Comparison of ENCODE assay signal across 9 mouse cellular contexts in the genomic region with DNA sequence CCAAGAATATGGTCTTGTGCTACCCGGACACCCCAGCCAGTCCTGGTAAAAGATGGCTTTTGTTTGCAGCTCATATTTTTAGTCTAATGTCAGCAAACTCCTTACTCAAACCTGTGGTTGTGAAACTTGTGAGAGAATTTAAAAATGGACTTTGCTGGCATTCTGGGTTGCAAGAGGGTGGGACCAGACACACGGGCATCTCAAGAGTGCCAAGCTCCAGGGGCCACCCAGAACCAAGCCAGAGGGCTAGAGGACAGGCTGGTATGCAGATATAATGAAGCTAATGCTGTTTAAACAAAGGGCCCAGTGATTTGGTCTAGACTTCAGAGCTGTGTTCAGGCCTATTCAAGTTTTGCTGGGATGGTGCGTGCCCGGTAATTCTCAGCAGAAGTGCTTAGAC. TPM values are rescaled to one million over a fixed set of nuclear protein-coding genes. Genes with fewer than 3 reads are reported as not detected.
A peak's percentile ranks its signal among the peaks of the same experiment; 100 is the strongest.
DNase-seq lines count a peak whose midpoint lies in the region; ATAC-seq and TF ChIP-seq lines count a peak whose summit lies in the region.
"Had no signal": no experiment of that assay in that cellular context is flagged by ENCODE, and none has a peak within 500 bp of the region (broad histone marks: within the 10 kb centered on the region; RNA-seq: fewer than 3 reads in every experiment).

No protein-coding gene starts in this region.

- TF ChIP-seq EP300 in MEL (IDR thresholded peaks at IDR 0.05; ENCODE audit: low read depth in 1 of 2, low read length in 2 of 2), result no peak

- no peaks in the 10 kb centered on the region for H3K36me3 ChIP-seq in heart, embryonic 12.5 days
- peaks cover 0 to 21% of the 10 kb centered on the region in 2 experiments; a peak in 2 of 4 replicates for H3K36me3 ChIP-seq in MEL (ENCODE audit: control insufficient read depth in 1 of 2, insufficient read depth in 2 of 2, low read length in 2 of 2)
- H3K36me3 ChIP-seq in forebrain, postnatal 0 days (ENCODE audit: insufficient read depth), result no peaks in the 10 kb centered on the region
- H3K36me3 ChIP-seq in midbrain, embryonic 11.5 days (ENCODE audit: control insufficient read depth, insufficient read depth, low read length), result no peaks in the 10 kb centered on the region

- ATAC-seq in heart, embryonic 12.5 days (ENCODE audit: insufficient number of reproducible peaks, low FRiP score), result no peak
- no peak for ATAC-seq in forebrain, postnatal 0 days
- ATAC-seq in midbrain, embryonic 11.5 days (ENCODE audit: low FRiP score), result no peak
- no peak for ATAC-seq in monocyte, adult 5-6 weeks (replicated peaks; ENCODE audit: insufficient number of reproducible peaks, low FRiP score, low TSS enrichment, poor library complexity, severe bottlenecking)

- TF ChIP-seq CTCF in MEL (IDR thresholded peaks at IDR 0.05 in 2 of 3, conservative IDR thresholded peaks at IDR 0.05 in 1 of 3; ENCODE audit: control insufficient read depth in 1 of 3, insufficient read depth in 1 of 3, low read depth in 2 of 3, low read length in 3 of 3, poor library complexity in 1 of 3, severe bottlenecking in 1 of 3), result no peak
- TF ChIP-seq CTCF in forebrain, postnatal 0 days (IDR thresholded peaks at IDR 0.05; ENCODE audit: low read depth), result no peak

- peaks cover 16% of the 10 kb centered on the region for H3K27me3 ChIP-seq in heart, embryonic 12.5 days (replicated peaks)
- H3K27me3 ChIP-seq in MEL (ENCODE audit: control insufficient read depth in 1 of 2, insufficient read depth in 2 of 2, low read length in 2 of 2), result peaks cover 0 to 2% of the 10 kb centered on the region in 2 experiments; a peak in 1 of 4 replicates
- H3K27me3 ChIP-seq in forebrain, postnatal 0 days (ENCODE audit: insufficient read depth, low read length), result no peaks in the 10 kb centered on the region
- H3K27me3 ChIP-seq in midbrain, embryonic 11.5 days (ENCODE audit: control insufficient read depth, insufficient read depth, low read length), result peaks cover 17% of the 10 kb centered on the region

- H3K9ac ChIP-seq in heart, embryonic 12.5 days, result peak overlapping the region; percentile 63
- peak overlapping the region; percentile 70 for H3K9ac ChIP-seq in MEL (ENCODE audit: control insufficient read depth, low read depth, low read length, poor library complexity, severe bottlenecking)
- no peak overlapping the region; the same call in 1 of the 2 replicates for H3K9ac ChIP-seq in forebrain, postnatal 0 days
- H3K9ac ChIP-seq in midbrain, embryonic 11.5 days (ENCODE audit: low read length), result no peak overlapping the region

- DNase-seq in heart, adult 9 months (ENCODE audit: low spot score in 2 of 2), result no peak
- DNase-seq in MEL (ENCODE audit: low read depth, low spot score), result no peak
- no peak for DNase-seq in forebrain, postnatal 0 days
- peak; percentile 86 for DNase-seq in midbrain, embryonic 11.5 days (ENCODE audit: low spot score, missing footprints)
- no peak for DNase-seq in testis, postnatal 14 days (ENCODE audit: low spot score)
- DNase-seq in left cerebral cortex, adult 11 months (ENCODE audit: low spot score), result no peak
- DNase-seq: embryo, embryonic 11 days had no signal

- peak overlapping the region; percentile 91 for H3K4me2 ChIP-seq in heart, embryonic 12.5 days
- H3K4me2 ChIP-seq in forebrain, postnatal 0 days (ENCODE audit: low read depth), result peak overlapping the region; percentile 93
- H3K4me2 ChIP-seq in midbrain, embryonic 11.5 days, result peak overlapping the region; percentile 74

- WGBS in heart, embryonic 12.5 days, result 49% methylated on average over 4 of the region's 4 CpGs
- 16% methylated on average over 4 of the region's 4 CpGs for WGBS in forebrain, postnatal 0 days
- 53% methylated on average over 4 of the region's 4 CpGs for WGBS in midbrain, embryonic 11.5 days

- no peak for TF ChIP-seq POLR2A in MEL (IDR thresholded peaks at IDR 0.05; ENCODE audit: control insufficient read depth in 1 of 2, insufficient read depth in 1 of 2, low read depth in 1 of 2, low read length in 2 of 2, poor library complexity in 1 of 2)

- H3K4me1 ChIP-seq in heart, embryonic 12.5 days (replicated peaks), result peaks cover 46% of the 10 kb centered on the region
- H3K4me1 ChIP-seq in MEL (ENCODE audit: control insufficient read depth in 1 of 2, insufficient read depth in 2 of 2, low read length in 2 of 2), result peaks cover 10 to 17% of the 10 kb centered on the region in 2 experiments
- 0 out of 2 replicates have a peak, but pooled peaks cover 8% of the 10 kb centered on the region for H3K4me1 ChIP-seq in forebrain, postnatal 0 days (ENCODE audit: insufficient read depth)
- peaks cover 29% of the 10 kb centered on the region for H3K4me1 ChIP-seq in midbrain, embryonic 11.5 days (ENCODE audit: control insufficient read depth, insufficient read depth, low read length)

- no peak overlapping the region for H3K27ac ChIP-seq in heart, embryonic 12.5 days (ENCODE audit: poor library complexity, severe bottlenecking)
- no peak overlapping the region for H3K27ac ChIP-seq in MEL (ENCODE audit: control insufficient read depth, low read depth, low read length)
- no peak overlapping the region for H3K27ac ChIP-seq in forebrain, postnatal 0 days (ENCODE audit: low read depth, low read length)
- no peak overlapping the region for H3K27ac ChIP-seq in midbrain, embryonic 11.5 days (ENCODE audit: low read depth, low read length)

- H3K9me3 ChIP-seq in heart, embryonic 12.5 days (replicated peaks), result no peaks in the 10 kb centered on the region
- H3K9me3 ChIP-seq in MEL (replicated peaks; ENCODE audit: insufficient read depth, low read length), result no peaks in the 10 kb centered on the region
- no peaks in the 10 kb centered on the region for H3K9me3 ChIP-seq in forebrain, postnatal 0 days (ENCODE audit: low read length)
- no peaks in the 10 kb centered on the region for H3K9me3 ChIP-seq in midbrain, embryonic 11.5 days (ENCODE audit: control insufficient read depth, low read length)

- TF ChIP-seq RAD21 in MEL (IDR thresholded peaks at IDR 0.05; ENCODE audit: low read depth, low read length), result no peak

- H3K79me2 ChIP-seq in MEL (ENCODE audit: control insufficient read depth, insufficient read depth, low read length, poor library complexity), result peaks cover 10% of the 10 kb centered on the region

- peak overlapping the region; percentile 69 for H3K4me3 ChIP-seq in heart, embryonic 12.5 days
- peak overlapping the region; percentile 51 to 66 for H3K4me3 ChIP-seq in MEL (ENCODE audit: control insufficient read depth in 1 of 2, insufficient read depth in 1 of 2, low read depth in 2 of 2, low read length in 2 of 2)
- peak overlapping the region; percentile 60 for H3K4me3 ChIP-seq in forebrain, postnatal 0 days (ENCODE audit: low read depth, low read length)
- 0 out of 2 replicates have a peak overlapping the region, but pooled peaks have one; percentile 4 for H3K4me3 ChIP-seq in midbrain, embryonic 11.5 days (ENCODE audit: low read depth, low read length)

TF ChIP-seq in MEL, 35 proteins besides CTCF, POLR2A, EP300 and RAD21:
- no peak for TF ChIP-seq TAL1 (IDR thresholded peaks at IDR 0.05; ENCODE audit: low read length)
- TF ChIP-seq GATA1 (IDR thresholded peaks at IDR 0.05; ENCODE audit: low read depth, low read length), result no peak
- TF ChIP-seq ZMIZ1 (IDR thresholded peaks at IDR 0.05; ENCODE audit: low read depth, low read length), result no peak

RNA-seq across cellular contexts. Expression of a gene that starts 2.1 kb away (rescaled TPM):
- polyA plus RNA-seq in heart, embryonic 12.5 days (2016; fragmentation: Nextera tagmentation; extraction: Ambion mirVana), result 3.5 and 4.1 TPM in 2 replicates
- 3.1 and 4.5 TPM in 2 replicates for total RNA-seq in MEL (2012; rRNA removed)
- 10 to 100 TPM in 1 of 2 experiments, not detected in 1; 10.6 TPM for polyA plus RNA-seq in MEL (2012; ENCODE audit: insufficient read depth in 1 of 2, insufficient read length in 2 of 2, low read depth in 1 of 2, low replicate concordance in 2 of 2, missing spikeins in 1 of 2)
- total RNA-seq in forebrain, postnatal 0 days (2014; rRNA removed), result 15.7 and 20.8 TPM in 2 replicates
- 2.2 and 2.9 TPM in 2 replicates for polyA plus RNA-seq in forebrain, postnatal 0 days (2015; fragmentation: Nextera tagmentation; extraction: Ambion mirVana)
- polyA plus RNA-seq in midbrain, embryonic 11.5 days (2014; fragmentation: Nextera tagmentation; extraction: Ambion mirVana), result 1.6 and 1.8 TPM in 2 replicates
- 9.0 to 18.3 TPM (median 9.7 TPM) in 3 replicates for total RNA-seq in monocyte, adult 5-6 weeks (2017)

Comparison
In these comparisons a context has a peak if more than half of its experiments do, and no peak if none do; other contexts are left out.
1. H3K4me3 ChIP-seq: peak in every context shown above with its lines; median percentile 69 in heart, embryonic 12.5 days; 60 in forebrain, postnatal 0 days; 58 in MEL; 4 in midbrain, embryonic 11.5 days.
2. H3K9ac ChIP-seq: peak in heart, embryonic 12.5 days (single experiment) and MEL (single experiment); none in forebrain, postnatal 0 days (single experiment) and midbrain, embryonic 11.5 days (single experiment).
3. Peak in every context shown above with its lines, with median percentiles within 50 percentile points of each other: H3K4me2 ChIP-seq.